Mouse (Mus musculus): ENCODE results near the gene Tbk1.

- TF ChIP-seq SIN3A (IDR thresholded peaks at IDR 0.05; ENCODE audit: low read length) (no peak), TBP (conservative IDR thresholded peaks at IDR 0.05; ENCODE audit: low read depth, low read length) (no peak)
These were observed 16.8 kb downstream of the Tbk1 start for GRCm38 (mm10) chr10:121569796-121570195.

Measured in CH12.LX (cell line).